ENCODE assay signal across 7 mouse cellular contexts in the genomic region with DNA sequence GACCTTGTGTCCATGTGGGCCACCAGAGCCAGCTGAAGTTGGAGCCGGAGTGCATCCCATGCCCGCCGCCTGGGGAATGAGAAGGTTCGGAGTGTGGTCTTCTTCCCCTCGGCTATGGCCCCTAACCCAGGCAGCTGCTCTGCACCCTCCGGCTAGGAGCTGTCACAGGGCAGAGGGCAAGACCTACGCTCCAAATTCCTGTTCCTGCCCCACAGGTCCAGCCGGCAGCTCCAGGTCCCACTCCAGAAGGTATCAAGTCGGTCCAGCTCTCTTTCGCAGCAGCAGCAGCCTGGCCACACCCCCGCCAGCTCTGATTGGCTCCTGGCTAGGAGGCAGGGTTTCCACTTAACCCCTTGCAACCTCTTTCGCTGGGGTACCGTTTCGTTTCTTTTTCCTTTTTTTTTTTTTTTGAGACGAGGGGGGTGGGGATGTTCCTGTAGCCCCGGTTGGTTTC. TPM values are rescaled to one million over a fixed set of nuclear protein-coding genes. Genes with fewer than 3 reads are reported as not detected.
DNase-seq lines count a peak whose midpoint lies in the region; ATAC-seq lines count a peak whose summit lies in the region.

No protein-coding gene starts in this region.

- ATAC-seq in embryonic facial prominence, embryonic 11.5 days (replicated peaks; ENCODE audit: insufficient number of reproducible peaks, low FRiP score, low TSS enrichment, low read depth): peak; percentile 58; the same call in 1 of the 2 replicates
- no peak for ATAC-seq in limb, embryonic 12.5 days (ENCODE audit: insufficient number of reproducible peaks, insufficient read depth, low FRiP score, low TSS enrichment, low read depth)
- ATAC-seq in midbrain, embryonic 13.5 days: peak; percentile 89

- peak overlapping the region; percentile 43 for H3K9ac ChIP-seq in embryonic facial prominence, embryonic 11.5 days (replicated peaks; ENCODE audit: low read length)
- peak overlapping the region; percentile 45; the same call in 1 of the 2 replicates for H3K9ac ChIP-seq in limb, embryonic 12.5 days (replicated peaks)
- H3K9ac ChIP-seq in midbrain, embryonic 13.5 days (replicated peaks): peak overlapping the region; percentile 58

- peak overlapping the region; percentile 41 for H3K4me3 ChIP-seq in embryonic facial prominence, embryonic 11.5 days (ENCODE audit: low read depth, low read length)
- peak overlapping the region; percentile 55 for H3K4me3 ChIP-seq in limb, embryonic 12.5 days (replicated peaks)
- peak overlapping the region; percentile 53 for H3K4me3 ChIP-seq in midbrain, embryonic 13.5 days (replicated peaks)

- peak overlapping the region; percentile 96 for H3K4me2 ChIP-seq in embryonic facial prominence, embryonic 11.5 days (ENCODE audit: low read depth, low read length)
- H3K4me2 ChIP-seq in limb, embryonic 12.5 days: peak overlapping the region; percentile 91
- peak overlapping the region; percentile 96 for H3K4me2 ChIP-seq in midbrain, embryonic 13.5 days (replicated peaks)

- no peaks in the 10 kb centered on the region for H3K36me3 ChIP-seq in embryonic facial prominence, embryonic 11.5 days (replicated peaks; ENCODE audit: control insufficient read depth, insufficient read depth, low read depth, low read length)
- no peaks in the 10 kb centered on the region for H3K36me3 ChIP-seq in limb, embryonic 12.5 days
- no peaks in the 10 kb centered on the region for H3K36me3 ChIP-seq in midbrain, embryonic 13.5 days

- DNase-seq in adrenal gland, postnatal 14 days: peak; percentile 91
- DNase-seq in embryonic facial prominence, embryonic 11.5 days (ENCODE audit: low spot score): peak; percentile 80
- DNase-seq in heart, adult 11 months: peak; percentile 99
- DNase-seq in kidney, adult 11 months: peak; percentile 79
- peak; percentile 67 to 70 for DNase-seq in spleen, postnatal 36 days (ENCODE audit: low spot score in 2 of 2)

- no peak overlapping the region for H3K27ac ChIP-seq in embryonic facial prominence, embryonic 11.5 days (replicated peaks; ENCODE audit: low read depth, low read length)
- no peak overlapping the region for H3K27ac ChIP-seq in limb, embryonic 12.5 days
- H3K27ac ChIP-seq in midbrain, embryonic 13.5 days: no peak overlapping the region

- 0% methylated on average over 16 of the region's 16 CpGs for WGBS in embryonic facial prominence, embryonic 11.5 days
- WGBS in limb, embryonic 12.5 days: under 1% methylated on average over 16 of the region's 16 CpGs
- under 1% methylated on average over 16 of the region's 16 CpGs for WGBS in midbrain, embryonic 13.5 days

- H3K27me3 ChIP-seq in embryonic facial prominence, embryonic 11.5 days (ENCODE audit: control insufficient read depth, insufficient read depth, low read length): peaks cover 24% of the 10 kb centered on the region
- H3K27me3 ChIP-seq in limb, embryonic 12.5 days: peaks cover 48% of the 10 kb centered on the region
- peaks cover 48% of the 10 kb centered on the region for H3K27me3 ChIP-seq in midbrain, embryonic 13.5 days

- H3K9me3 ChIP-seq in embryonic facial prominence, embryonic 11.5 days (replicated peaks; ENCODE audit: control insufficient read depth, low read length): no peaks in the 10 kb centered on the region
- no peaks in the 10 kb centered on the region for H3K9me3 ChIP-seq in limb, embryonic 12.5 days
- H3K9me3 ChIP-seq in midbrain, embryonic 13.5 days: no peaks in the 10 kb centered on the region

- H3K4me1 ChIP-seq in embryonic facial prominence, embryonic 11.5 days (ENCODE audit: control insufficient read depth, insufficient read depth, low read length): peaks cover 7% of the 10 kb centered on the region
- peaks cover 25% of the 10 kb centered on the region for H3K4me1 ChIP-seq in limb, embryonic 12.5 days (replicated peaks)
- peaks cover 22% of the 10 kb centered on the region for H3K4me1 ChIP-seq in midbrain, embryonic 13.5 days (replicated peaks)

RNA-seq across cellular contexts. Expression of a gene that starts 11.3 kb away (rescaled TPM):
- total RNA-seq in adrenal gland, postnatal 14 days (2021): 0.96 and 1.7 TPM in 2 replicates
- 0.38 and 0.71 TPM in 2 replicates for polyA plus RNA-seq in embryonic facial prominence, embryonic 11.5 days (2014; fragmentation: Nextera tagmentation; extraction: Ambion mirVana)
- 3.4 and 4.1 TPM in 2 replicates for polyA plus RNA-seq in limb, embryonic 12.5 days (2016; fragmentation: Nextera tagmentation; extraction: Ambion mirVana)
- 0.16 and 0.40 TPM in 2 replicates for polyA plus RNA-seq in midbrain, embryonic 13.5 days (2015; fragmentation: Nextera tagmentation; extraction: Ambion mirVana)

RNA-seq across cellular contexts. Expression of a gene that starts 23.8 kb away (rescaled TPM):
- 15.9 and 21.2 TPM in 2 replicates for total RNA-seq in adrenal gland, postnatal 14 days (2021)
- polyA plus RNA-seq in embryonic facial prominence, embryonic 11.5 days (2014; fragmentation: Nextera tagmentation; extraction: Ambion mirVana): 9.4 and 9.9 TPM in 2 replicates
- 9.7 and 10.9 TPM in 2 replicates for polyA plus RNA-seq in limb, embryonic 12.5 days (2016; fragmentation: Nextera tagmentation; extraction: Ambion mirVana)
- 6.4 and 6.6 TPM in 2 replicates for polyA plus RNA-seq in midbrain, embryonic 13.5 days (2015; fragmentation: Nextera tagmentation; extraction: Ambion mirVana)

RNA-seq across cellular contexts. Expression of a gene that starts 29.3 kb away (rescaled TPM):
- total RNA-seq in adrenal gland, postnatal 14 days (2021): 13.4 and 18.8 TPM in 2 replicates
- polyA plus RNA-seq in embryonic facial prominence, embryonic 11.5 days (2014; fragmentation: Nextera tagmentation; extraction: Ambion mirVana): 0.07 TPM in 1 of 2 replicates, not detected in the other
- 0.06 and 0.15 TPM in 2 replicates for polyA plus RNA-seq in limb, embryonic 12.5 days (2016; fragmentation: Nextera tagmentation; extraction: Ambion mirVana)
- polyA plus RNA-seq in midbrain, embryonic 13.5 days (2015; fragmentation: Nextera tagmentation; extraction: Ambion mirVana): 0.05 and 0.12 TPM in 2 replicates

RNA-seq across cellular contexts. Expression of a gene that starts 57.4 kb away (rescaled TPM):
- not detected in 2 replicates for total RNA-seq in adrenal gland, postnatal 14 days (2021)
- polyA plus RNA-seq in embryonic facial prominence, embryonic 11.5 days (2014; fragmentation: Nextera tagmentation; extraction: Ambion mirVana): 0.39 TPM in 1 of 2 replicates, not detected in the other
- 3.3 and 3.6 TPM in 2 replicates for polyA plus RNA-seq in limb, embryonic 12.5 days (2016; fragmentation: Nextera tagmentation; extraction: Ambion mirVana)
- polyA plus RNA-seq in midbrain, embryonic 13.5 days (2015; fragmentation: Nextera tagmentation; extraction: Ambion mirVana): 0.11 and 0.21 TPM in 2 replicates
